Mouse (Mus musculus) retina, embryonic 14.5 days (tissue): ENCODE measurements at regions not wholly inside any gene's neighbourhood (a gene's known extent, or its start where the extent isn't known, plus 50 kb on each side); places are given as distances from the start of the nearest gene placed in this dataset.

Experiments used
- DNase-seq: peaks from one replicate; pipeline ENCODE4 v3.0.0-alpha.2; 2015; ENCODE audit warnings: low spot score

DNA sequence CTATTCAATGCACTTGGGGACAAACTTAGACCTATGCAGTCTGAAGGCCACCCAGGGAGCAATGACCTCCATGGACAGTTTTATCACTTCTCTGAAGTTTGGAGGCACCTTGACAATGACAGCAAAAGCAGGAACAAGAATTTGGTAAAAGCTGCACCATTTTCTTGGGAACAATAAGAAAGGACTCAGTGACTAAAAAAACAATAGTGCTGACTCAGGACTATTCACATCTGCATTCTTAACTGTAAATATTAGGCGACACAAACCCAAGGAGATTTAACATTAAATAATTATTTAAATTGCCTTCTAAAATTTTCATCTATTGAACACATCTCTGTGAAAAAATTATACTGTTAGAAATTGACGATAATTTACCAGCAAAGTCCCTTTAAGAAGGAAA is 356.2 kb downstream of the Nup35 start:
- no peak for DNase-seq

DNA sequence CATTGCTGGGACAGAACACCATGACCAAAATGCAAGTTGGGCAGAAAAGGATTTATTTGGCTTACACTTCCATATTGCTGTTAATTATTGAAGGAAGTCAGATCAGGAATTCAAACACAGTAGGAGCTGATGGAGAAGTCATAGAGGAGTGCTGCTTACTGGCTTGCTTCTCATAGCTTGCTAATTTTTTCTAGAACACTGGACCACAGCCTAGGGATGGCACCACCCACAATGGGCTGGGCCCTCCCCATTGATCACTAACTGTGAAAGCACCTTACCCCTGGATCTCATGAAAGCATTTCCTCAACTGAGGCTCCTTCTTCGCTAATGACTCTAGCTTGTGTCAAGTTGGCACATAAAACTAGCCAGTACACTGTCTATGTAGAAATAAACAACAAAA is 381.3 kb downstream of the Nup35 start:
- DNase-seq, result no peak

DNA sequence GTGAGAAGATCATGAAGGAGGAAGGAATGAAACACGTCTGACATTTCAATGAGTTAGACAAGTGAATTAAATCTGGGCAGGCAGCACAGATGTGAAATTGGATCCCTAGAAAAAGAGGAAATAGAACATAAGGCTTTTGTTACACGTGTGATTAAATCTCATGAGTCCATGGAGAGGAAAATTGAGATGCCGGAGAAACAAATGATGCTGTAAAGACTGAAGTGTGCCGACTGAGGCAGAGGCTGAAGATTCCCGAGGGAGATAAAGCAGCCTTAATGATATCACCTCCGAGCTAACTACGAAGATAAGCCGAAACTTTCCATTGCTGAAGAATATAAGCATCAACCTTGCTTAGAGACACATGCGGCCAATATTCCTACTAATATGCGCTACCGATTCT is 390.0 kb downstream of the Nup35 start:
- DNase-seq, result no peak

DNA sequence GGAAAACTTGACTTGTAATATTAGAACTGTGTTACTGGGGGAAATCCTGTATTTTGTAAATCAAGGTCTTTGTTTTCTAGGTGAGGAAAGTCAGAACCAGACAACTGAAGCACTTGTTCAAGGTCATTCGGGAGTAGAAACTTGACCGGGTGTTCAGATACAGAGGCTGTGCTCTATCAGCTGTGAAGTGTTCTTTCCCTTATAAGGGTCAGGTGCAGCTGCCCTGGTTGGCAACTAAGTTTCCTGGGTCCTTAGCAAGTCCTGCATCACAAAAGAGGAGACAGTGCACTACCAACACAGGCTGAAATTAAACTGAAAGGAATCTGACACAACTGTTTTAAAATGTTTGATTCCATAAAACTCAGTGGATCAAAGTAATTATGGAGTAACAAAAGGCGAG is 406.6 kb downstream of the Nup35 start:
- DNase-seq, result no peak
